Mouse (Mus musculus) gastrocnemius, adult 2 months (tissue): Measurements from ENCODE around the gene Ifi35. TPM values are rescaled to one million over a fixed set of nuclear protein-coding genes. Genes with fewer than 3 reads are reported as not detected.
"Not testable (repeated sequence)": the region's sequence is repeated elsewhere in the genome, so short reads cannot be mapped to it uniquely, and the experiment has no call there.

ENCODE experiments used
- DNase-seq: peaks from one replicate; pipeline ENCODE4 v3.0.0; 2022
- H3K27ac ChIP-seq: fragments of 200-600 bp; 2 replicates; pipeline ENCODE4 v1.8.1; 2022; ENCODE audit warnings: mild to moderate bottlenecking
- H3K4me3 ChIP-seq: fragments of 200-600 bp; 2 replicates; pipeline ENCODE4 v1.8.1; 2022; ENCODE audit warnings: mild to moderate bottlenecking, moderate library complexity
- CTCF ChIP-seq: fragments of 200-600 bp; IDR thresholded peaks from 2 replicates; pipeline ENCODE4 v1.8.1; 2022; ENCODE audit warnings: antibody characterized with exemption, mild to moderate bottlenecking, moderate library complexity
- intact Hi-C: fragments of 180-260 bp; cut with DNase I; formaldehyde crosslinking; loops from one replicate; pipeline ENCODE4 v1.15.1; 2025
- total RNA-seq, 2 experiments: library from RNA; stranded (reverse); gene quantifications; 2 replicates each; pipeline ENCODE4 v1.2.3; 2021

Ifi35 gene
- total RNA-seq, 2 experiments from 2014 or later = 8.6 to 14.3 TPM

GRCm38 (mm10) chr11:101433396-101433795 is 14.8 kb upstream of the Ifi35 start:
- TF ChIP-seq CTCF = no peak
- intact Hi-C loops = no loop called here

GRCm38 (mm10) chr11:101435831-101436230 is 12.4 kb upstream of the Ifi35 start:
- Histone ChIP-seq H3K4me3 (no peak overlapping the region), H3K27ac (no peak overlapping the region)
- no peak for TF ChIP-seq CTCF
- no peak for DNase-seq
- intact Hi-C loops = no loop called here

More at GRCm38 (mm10) chr11:101433396-101433795, 14.8 kb upstream of the Ifi35 start:
- H3K4me3 ChIP-seq = no peak overlapping the region
- DNase-seq = no peak
- no peak overlapping the region for H3K27ac ChIP-seq

- DNase-seq = no peak
- intact Hi-C loops = no loop called here
- H3K4me3 ChIP-seq = no peak overlapping the region
- H3K27ac ChIP-seq = no peak overlapping the region
- TF ChIP-seq CTCF = no peak
Observed at GRCm38 (mm10) chr11:101436916-101437315, 11.3 kb upstream of the Ifi35 start.

GRCm38 (mm10) chr11:101438006-101438405 is 10.2 kb upstream of the Ifi35 start:
- DNase-seq, intact Hi-C loops: not testable (repeated sequence)

GRCm38 (mm10) chr11:101441450-101442126 is 6.6 kb upstream of the Ifi35 start:
- H3K4me3 ChIP-seq = peak overlapping the region; percentile 49
- H3K27ac ChIP-seq = peak overlapping the region; percentile 71
- DNase-seq, intact Hi-C loops: not testable (repeated sequence)

More at GRCm38 (mm10) chr11:101438006-101438405, 10.2 kb upstream of the Ifi35 start:
- H3K27ac ChIP-seq, H3K4me3 ChIP-seq: not testable (repeated sequence)

- H3K4me3 ChIP-seq = peak within 1 kb of the TSS; percentile 89
- DNase-seq = peak; percentile 97
- peak within 1 kb of the TSS; percentile 92 for H3K27ac ChIP-seq
- peak; percentile 64 for TF ChIP-seq CTCF
- intact Hi-C loops = no loop called here
Observed at GRCm38 (mm10) chr11:101442127-101442693, 6.0 kb upstream of the Ifi35 start, which contains the start of gene Rpl27. Rpl27 (plus strand) TSS chr11:101442298.

- peak overlapping the region; percentile 89 for H3K4me3 ChIP-seq
- TF ChIP-seq CTCF = no peak
- H3K27ac ChIP-seq = peak overlapping the region; percentile 92
- no peak for DNase-seq
- intact Hi-C loops = no loop called here
Observed at GRCm38 (mm10) chr11:101442760-101443159, 5.4 kb upstream of the Ifi35 start.

- DNase-seq = no peak
- Histone ChIP-seq H3K4me3 (no peak overlapping the region), H3K27ac (no peak overlapping the region)
- intact Hi-C loops = no loop called here
- no peak for TF ChIP-seq CTCF
Observed at GRCm38 (mm10) chr11:101446319-101446718, 1.9 kb upstream of the Ifi35 start.

- intact Hi-C loops, DNase-seq, H3K27ac ChIP-seq, H3K4me3 ChIP-seq: not testable (repeated sequence)
Observed at GRCm38 (mm10) chr11:101446860-101447259, 1.3 kb upstream of the Ifi35 start.

- H3K27ac ChIP-seq = peak overlapping the region; percentile 90
- TF ChIP-seq CTCF = no peak
- no peak for DNase-seq
- H3K4me3 ChIP-seq = peak overlapping the region; percentile 85
- intact Hi-C loops = no loop called here
Observed at GRCm38 (mm10) chr11:101447786-101448185, 421 bp upstream of the Ifi35 start.

- no peak for TF ChIP-seq CTCF
- intact Hi-C loops = no loop called here
- Histone ChIP-seq H3K4me3 (peak overlapping the region; percentile 85), H3K27ac (peak overlapping the region; percentile 90)
- no peak for DNase-seq
Observed at GRCm38 (mm10) chr11:101448899-101449298, 692 bp downstream of the Ifi35 start.

- Histone ChIP-seq H3K27ac (peak overlapping the region; percentile 90), H3K4me3 (peak overlapping the region; percentile 85)
- DNase-seq, intact Hi-C loops: not testable (repeated sequence)
Observed at GRCm38 (mm10) chr11:101449596-101449995, 1.4 kb downstream of the Ifi35 start.

- TF ChIP-seq CTCF = peak; percentile 20; the same call in 1 of the 2 replicates
- no peak overlapping the region for H3K4me3 ChIP-seq
- no peak for DNase-seq
- intact Hi-C loops = no loop called here
- H3K27ac ChIP-seq = no peak overlapping the region
Observed at GRCm38 (mm10) chr11:101450394-101450793, 2.2 kb downstream of the Ifi35 start.

GRCm38 (mm10) chr11:101451536-101451935 is 3.3 kb downstream of the Ifi35 start:
- DNase-seq = no peak
- Histone ChIP-seq H3K27ac (no peak overlapping the region), H3K4me3 (no peak overlapping the region)
- intact Hi-C loops = no loop called here
- no peak for TF ChIP-seq CTCF
